Mouse (Mus musculus) MEL (cell line): Measurements from ENCODE around the gene Etfdh.

Source experiments
- CTCF ChIP-seq, 3 experiments: IDR thresholded peaks in 2 of 3; conservative IDR thresholded peaks in 1 of 3; 2 replicates each; pipeline ENCODE4 v1.5.1; 2011 to 2012; ENCODE audit warnings: low read length in 3 of 3, low read depth in 2 of 3, mild to moderate bottlenecking in 2 of 3, improper control_type of control experiment in 1 of 3, inconsistent platforms in 1 of 3, mixed read lengths in 1 of 3, moderate library complexity in 1 of 3; ENCODE audit not compliant: control insufficient read depth in 1 of 3, insufficient read depth in 1 of 3, poor library complexity in 1 of 3, severe bottlenecking in 1 of 3
- ELF1 ChIP-seq: IDR thresholded peaks from 2 replicates; pipeline ENCODE4 v1.6.1; 2014; ENCODE audit warnings: low read depth, mild to moderate bottlenecking, inconsistent platforms, low read length, improper control_type of control experiment, moderate library complexity
- MAFK ChIP-seq: IDR thresholded peaks from 2 replicates; pipeline ENCODE4 v1.6.1; 2011; ENCODE audit warnings: low read depth, mild to moderate bottlenecking, low read length, improper control_type of control experiment, borderline replicate concordance
- MAX ChIP-seq: IDR thresholded peaks from 2 replicates; pipeline ENCODE4 v1.6.1; 2011; ENCODE audit warnings: low read length, improper control_type of control experiment
- MAZ ChIP-seq: IDR thresholded peaks from 2 replicates; pipeline ENCODE4 v1.6.1; 2012; ENCODE audit warnings: low read depth, mild to moderate bottlenecking, inconsistent platforms, low read length, improper control_type of control experiment
- POLR2A ChIP-seq, 2 experiments: IDR thresholded peaks; 2 replicates each; pipeline ENCODE4 v1.6.1; 2011 to 2012; ENCODE audit warnings: low read length in 2 of 2, mild to moderate bottlenecking in 2 of 2, control low read depth in 1 of 2, improper control_type of control experiment in 1 of 2, low read depth in 1 of 2, moderate library complexity in 1 of 2; ENCODE audit not compliant: control insufficient read depth in 1 of 2, insufficient read depth in 1 of 2, poor library complexity in 1 of 2
- SMC3 ChIP-seq: IDR thresholded peaks from 2 replicates; pipeline ENCODE4 v1.6.1; 2011; ENCODE audit warnings: low read depth, low read length, improper control_type of control experiment
- TAL1 ChIP-seq: IDR thresholded peaks from 2 replicates; pipeline ENCODE4 v1.6.1; 2012; ENCODE audit warnings: mild to moderate bottlenecking, inconsistent platforms, low read length, moderate library complexity, mixed read lengths
- ZC3H11A ChIP-seq: IDR thresholded peaks from 2 replicates; pipeline ENCODE4 v1.6.1; 2012; ENCODE audit warnings: low read depth, mild to moderate bottlenecking, inconsistent platforms, low read length, improper control_type of control experiment

DNA sequence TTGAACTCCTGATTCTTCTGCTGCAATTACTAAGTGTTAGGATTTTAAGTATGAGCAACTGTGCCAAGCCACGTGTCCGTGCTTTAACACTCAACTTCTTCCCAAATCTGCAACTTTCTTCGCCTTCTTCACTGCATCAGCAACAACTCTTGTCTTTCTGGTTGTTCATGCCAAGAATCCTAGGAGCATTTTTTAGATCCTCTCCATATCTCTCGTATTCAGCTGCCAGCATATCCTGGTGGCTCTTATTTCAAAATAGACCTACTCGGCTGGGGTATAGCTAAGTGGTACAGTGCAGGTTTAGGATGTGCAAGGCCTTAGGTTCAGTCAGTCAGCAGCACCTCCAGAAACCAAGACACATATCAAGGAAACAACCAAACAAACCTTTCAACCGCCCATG lies 51.7 kb downstream of the Etfdh start:
- no peak for TF ChIP-seq POLR2A (IDR thresholded peaks at IDR 0.05; ENCODE audit: control insufficient read depth in 1 of 2, insufficient read depth in 1 of 2, low read depth in 1 of 2, low read length in 2 of 2, poor library complexity in 1 of 2)
- TF ChIP-seq CTCF (IDR thresholded peaks at IDR 0.05 in 2 of 3, conservative IDR thresholded peaks at IDR 0.05 in 1 of 3; ENCODE audit: control insufficient read depth in 1 of 3, insufficient read depth in 1 of 3, low read depth in 2 of 3, low read length in 3 of 3, poor library complexity in 1 of 3, severe bottlenecking in 1 of 3): no peak
- TF ChIP-seq SMC3: no peak
- no peak for TF ChIP-seq ZC3H11A
- TF ChIP-seq MAFK: no peak
- no peak for TF ChIP-seq MAX
- TF ChIP-seq MAZ: no peak
- TF ChIP-seq TAL1: no peak
- TF ChIP-seq ELF1: no peak
